Mouse (Mus musculus) lung, postnatal 25 days (tissue): ENCODE measurements around the gene Rgma.

Source experiments
- DNase-seq: peaks from one replicate; pipeline ENCODE4 v3.0.0; 2022; ENCODE audit warnings: low spot score

Gene Rgma

DNA sequence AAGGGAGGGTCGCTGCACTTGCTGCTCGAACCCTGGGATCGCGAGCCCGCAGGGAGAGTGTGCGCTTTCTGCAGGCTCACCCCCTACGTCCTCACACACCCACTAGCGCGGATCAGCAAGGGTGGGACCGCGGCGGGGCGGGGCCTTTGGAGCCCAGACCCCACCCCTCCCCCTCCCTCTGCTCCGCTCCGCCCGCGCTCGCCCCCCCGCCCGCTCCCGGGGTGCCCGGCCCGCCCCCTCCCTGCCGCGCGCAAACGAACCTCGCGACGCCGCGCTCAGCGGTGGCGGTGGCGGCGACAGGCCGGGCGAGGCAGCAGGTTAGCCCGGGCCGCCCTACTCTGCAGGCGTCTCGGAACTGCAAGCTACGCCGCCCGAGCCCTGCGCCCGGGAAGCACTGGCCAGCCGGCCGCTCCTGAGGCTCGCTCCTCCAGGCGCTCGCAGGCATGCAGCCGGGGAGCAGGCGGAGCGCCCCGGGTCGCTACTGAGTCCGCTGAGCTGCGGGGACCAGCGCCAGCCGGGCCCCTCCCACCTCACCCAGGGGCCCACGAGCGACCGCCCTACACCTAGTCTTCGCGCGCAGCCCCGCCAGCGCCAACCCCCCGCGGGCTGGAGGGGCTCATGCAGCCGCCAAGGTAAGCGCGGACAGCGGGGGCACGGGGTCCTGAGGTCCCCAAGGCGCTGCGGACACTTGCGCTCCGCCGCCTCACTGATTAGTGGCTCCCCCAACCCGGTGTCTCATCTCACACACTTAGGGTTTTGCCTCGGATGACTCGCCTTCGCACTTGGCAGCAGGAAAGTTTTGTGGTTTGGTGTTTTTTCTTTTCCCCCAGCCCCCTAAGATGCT lies at the start of gene Rgma:
Gene Rgma, plus strand, starts transcription at position 253 of the 844 bp plus-strand sequence.
- no peak for DNase-seq

DNA sequence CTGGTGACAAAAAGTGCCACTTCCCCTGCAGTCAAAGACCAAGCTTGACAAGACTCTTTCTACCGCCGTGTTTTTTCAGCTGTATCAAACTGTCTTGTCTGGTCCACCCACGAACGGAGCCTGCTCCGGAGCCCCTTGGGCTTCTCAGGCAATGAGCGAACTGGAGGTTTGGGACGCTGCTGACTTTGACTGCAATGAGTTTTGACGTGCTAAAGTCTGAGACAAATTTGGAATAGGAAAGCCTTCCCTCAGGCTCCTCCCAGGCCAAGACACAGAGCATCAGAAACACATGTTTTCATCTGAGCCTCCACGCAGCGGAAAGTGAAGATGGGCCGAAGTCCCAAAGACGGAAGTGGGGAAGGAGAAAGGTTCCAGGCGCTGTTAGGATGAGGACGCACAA lies 49.1 kb upstream of the Rgma start:
- DNase-seq: no peak

DNA sequence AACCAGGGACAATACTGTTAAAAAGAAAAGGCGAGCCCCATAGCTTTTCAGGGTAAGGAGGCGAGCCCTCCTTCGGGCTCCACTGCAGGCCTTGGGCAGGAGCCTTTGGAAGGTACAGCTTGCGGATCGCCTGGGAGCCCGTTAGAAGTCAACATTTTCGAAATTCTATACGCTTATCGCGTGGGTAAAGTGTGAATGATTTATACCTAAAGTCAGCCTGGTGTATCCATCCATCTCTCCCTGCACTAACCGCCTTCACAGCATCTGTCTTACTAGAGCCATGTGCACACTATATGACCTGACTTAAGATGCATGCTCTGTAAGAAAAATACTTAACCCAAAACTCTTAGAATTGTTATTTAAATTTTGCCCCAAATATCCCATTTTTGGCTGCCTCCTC lies 48.6 kb upstream of the Rgma start:
- no peak for DNase-seq

DNA sequence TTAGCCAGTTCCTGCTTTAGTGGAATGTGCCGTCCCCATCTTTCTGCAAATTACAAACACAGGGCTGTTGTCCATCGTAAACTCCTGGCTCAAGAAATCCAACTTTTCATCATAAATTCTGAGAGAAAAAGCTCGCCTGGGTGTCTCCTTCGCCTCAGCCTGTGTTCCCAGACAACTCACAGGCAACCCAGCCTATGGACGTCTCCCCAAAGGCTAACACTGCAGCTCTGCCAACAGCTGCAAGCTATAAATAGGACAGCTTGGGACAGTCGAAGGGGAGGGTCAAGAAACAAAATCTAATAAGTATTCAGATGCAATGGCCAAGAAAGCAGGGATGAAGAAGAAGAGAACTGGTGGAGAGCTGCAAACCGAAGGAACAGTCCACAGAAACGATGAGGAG lies 48.1 kb upstream of the Rgma start:
- DNase-seq: no peak

- no peak for DNase-seq
Measured at GRCm38 (mm10) chr7:73327652-73328051, 47.7 kb upstream of the Rgma start.

GRCm38 (mm10) chr7:73328653-73329207 lies 46.6 kb upstream of the Rgma start:
- DNase-seq: no peak

GRCm38 (mm10) chr7:73330754-73331153 lies 44.6 kb upstream of the Rgma start:
- peak; percentile 22 for DNase-seq

- no peak for DNase-seq
Measured at GRCm38 (mm10) chr7:73331645-73332044, 43.7 kb upstream of the Rgma start.

GRCm38 (mm10) chr7:73333398-73333988 lies 41.8 kb upstream of the Rgma start:
- peak; percentile 66 for DNase-seq

GRCm38 (mm10) chr7:73334883-73335282 lies 40.4 kb upstream of the Rgma start:
- no peak for DNase-seq

GRCm38 (mm10) chr7:73336380-73336779 lies 38.9 kb upstream of the Rgma start:
- no peak for DNase-seq

DNA sequence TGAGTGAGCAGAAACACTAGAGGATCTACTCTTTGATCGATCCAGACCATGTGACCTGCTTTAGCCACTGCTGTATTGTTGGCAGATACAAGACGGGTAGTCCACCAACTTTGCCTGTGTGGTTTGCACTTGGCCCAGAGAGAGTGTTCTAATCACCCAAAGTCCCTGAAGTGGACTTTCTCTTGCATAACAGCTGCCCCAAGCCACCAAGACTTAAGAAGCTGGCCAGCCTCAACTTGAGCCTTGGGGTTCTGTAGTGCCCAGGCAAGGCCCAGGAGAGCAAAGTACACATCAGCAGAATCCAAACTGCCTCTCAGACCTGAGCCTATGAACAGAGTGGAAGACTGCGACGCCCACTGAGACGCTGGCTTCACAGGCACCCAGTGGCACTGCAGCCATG lies 37.0 kb upstream of the Rgma start:
- peak; percentile 78 for DNase-seq

- DNase-seq: no peak
Measured at GRCm38 (mm10) chr7:73343852-73344251, 31.5 kb upstream of the Rgma start.

DNA sequence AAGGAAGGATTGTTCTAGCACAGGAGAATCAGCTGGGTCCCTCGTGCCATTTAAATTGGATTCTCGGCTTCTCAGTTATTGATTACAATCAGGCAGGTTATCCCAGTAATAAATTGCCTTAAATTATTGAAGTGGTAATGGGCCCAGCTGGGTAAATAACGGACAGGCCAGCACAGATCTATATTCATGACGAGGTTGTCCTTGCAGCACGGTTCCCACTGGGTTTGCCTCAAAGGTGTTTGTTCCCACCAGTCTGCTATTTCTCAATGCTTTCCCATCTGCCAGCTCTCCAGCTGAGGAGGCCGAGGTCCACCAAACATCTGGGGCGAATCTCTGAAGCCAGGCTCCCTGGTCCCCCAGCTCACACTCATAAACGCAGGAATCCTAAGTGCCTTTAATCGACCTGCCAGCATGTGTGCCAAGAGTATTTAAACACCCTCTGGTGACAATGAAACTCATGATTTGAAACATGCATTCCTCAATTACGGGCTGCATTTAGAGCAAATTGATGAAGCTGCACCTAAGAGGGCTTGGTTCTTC lies 26.7 kb upstream of the Rgma start:
- no peak for DNase-seq

GRCm38 (mm10) chr7:73349158-73349557 lies 26.2 kb upstream of the Rgma start:
- DNase-seq: no peak

DNA sequence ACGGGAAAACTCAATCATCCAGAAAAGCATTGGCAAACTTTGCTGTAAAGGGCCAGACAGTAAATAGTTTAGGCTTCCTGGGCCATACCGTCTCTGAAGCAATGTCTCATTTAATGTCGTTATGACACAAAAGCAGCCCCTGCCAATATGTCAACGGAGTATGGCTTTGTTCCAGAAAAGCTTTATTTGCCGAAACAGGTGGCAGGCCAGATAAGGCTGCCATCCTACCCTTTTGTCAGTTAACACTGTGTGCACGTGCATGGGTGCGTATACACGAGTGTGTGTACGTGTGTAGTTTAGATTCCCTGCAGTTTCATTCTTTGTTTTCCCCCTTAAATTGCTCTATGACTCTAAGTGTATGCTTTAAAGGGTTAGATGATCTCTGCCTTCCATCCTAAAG lies 20.1 kb upstream of the Rgma start:
- no peak for DNase-seq

GRCm38 (mm10) chr7:73356901-73357300 lies 18.4 kb upstream of the Rgma start:
- no peak for DNase-seq

DNA sequence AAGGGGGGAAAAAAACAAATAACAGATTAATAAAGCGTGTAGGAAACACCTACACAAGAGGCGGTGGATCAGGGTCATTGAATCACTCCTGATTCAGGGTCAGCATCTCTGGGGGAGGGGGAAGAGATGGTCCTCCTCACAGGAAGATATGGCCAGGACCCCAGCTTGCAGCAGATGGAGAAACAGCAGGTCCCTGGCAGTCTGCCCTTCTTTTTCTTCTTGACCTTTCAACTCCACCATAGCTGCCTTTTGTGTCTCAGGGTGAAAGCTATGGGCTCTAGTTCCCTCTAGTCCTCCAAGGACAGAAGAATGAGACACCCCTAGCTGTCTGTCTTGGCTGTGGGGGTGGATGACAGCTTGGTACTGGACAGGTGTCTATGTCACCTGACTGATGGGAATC lies 17.7 kb upstream of the Rgma start:
- no peak for DNase-seq

- no peak for DNase-seq
Measured at GRCm38 (mm10) chr7:73365511-73365910, 9.8 kb upstream of the Rgma start.

DNA sequence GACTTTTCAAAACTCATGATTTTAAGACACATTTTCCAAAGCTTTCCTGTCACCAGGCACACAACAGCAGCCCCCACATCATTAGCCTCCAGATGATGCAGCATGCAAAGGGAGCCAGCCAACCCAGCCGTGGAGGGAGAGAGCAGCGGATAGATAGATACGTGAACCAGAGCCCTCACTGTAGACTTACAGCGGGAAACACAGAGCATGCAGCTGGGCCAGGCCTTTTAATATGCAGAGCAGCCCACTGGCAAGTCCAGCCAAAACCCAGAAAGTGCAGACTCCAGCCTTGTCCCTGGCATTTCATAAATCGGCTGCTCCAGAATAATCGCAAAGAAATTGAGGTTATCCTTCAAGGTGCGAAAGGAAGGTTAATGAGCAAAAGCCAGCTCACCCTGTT lies 9.3 kb upstream of the Rgma start:
- no peak for DNase-seq

- no peak for DNase-seq
Measured at GRCm38 (mm10) chr7:73367681-73368464, 7.4 kb upstream of the Rgma start.

- no peak for DNase-seq
Measured at GRCm38 (mm10) chr7:73369992-73370391, 5.3 kb upstream of the Rgma start.
